Mouse (Mus musculus): ENCODE data around the gene Epb41.

DNA sequence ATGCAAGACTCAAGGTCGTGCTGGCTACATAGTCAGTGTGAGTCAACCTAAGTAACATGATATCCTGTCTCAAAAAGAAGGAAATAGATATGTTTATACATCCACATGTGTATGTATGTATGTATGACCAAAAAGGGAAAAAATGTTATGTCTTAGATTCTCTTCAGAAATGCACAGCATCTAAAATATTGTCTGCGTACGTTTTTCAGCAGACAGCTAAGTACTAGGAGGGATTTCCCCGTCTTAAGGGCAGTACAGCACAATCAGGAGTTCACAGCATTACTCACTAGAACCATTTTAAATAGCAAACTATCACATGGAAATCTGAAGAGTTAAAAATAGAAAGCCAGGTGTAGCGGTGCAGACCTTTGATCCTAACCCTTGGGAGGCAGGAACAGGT lies 38.0 kb downstream of the Epb41 start:
- TF ChIP-seq CTCF (IDR thresholded peaks at IDR 0.05; ENCODE audit: low read depth, low read length) (no peak), POLR2AphosphoS5 (IDR thresholded peaks at IDR 0.05; ENCODE audit: insufficient replicate concordance, low read depth, low read length) (no peak)
